Mouse (Mus musculus): ENCODE results near the gene Wwox. TPM values are rescaled to one million over a fixed set of nuclear protein-coding genes. Genes with fewer than 3 reads are reported as not detected.

Wwox gene
- total RNA-seq, 4 experiments from 2014 or later: 4.4 to 6.0 (median 5.5) TPM

DNA sequence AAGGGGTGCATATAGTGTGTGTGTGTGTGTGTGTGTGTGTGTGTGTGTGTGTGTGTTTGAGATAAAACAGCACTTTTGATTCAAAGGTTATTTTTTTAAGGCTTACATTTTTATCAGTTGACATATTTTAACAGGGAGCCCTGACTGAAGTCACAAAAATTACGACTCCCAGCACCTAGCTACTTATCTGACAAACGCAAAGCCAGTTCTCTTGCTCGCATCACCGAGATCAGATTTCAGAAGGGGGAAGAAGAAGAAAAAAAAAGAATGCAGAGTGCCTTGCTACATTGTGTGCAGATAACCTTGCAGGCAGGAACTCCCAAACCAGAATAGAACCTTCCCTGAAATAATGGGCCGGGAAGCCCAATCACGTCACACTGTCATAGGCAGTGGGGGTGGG is 712.0 kb downstream of the Wwox start:
- DNase-seq (ENCODE audit: low spot score in 2 of 2): no peak

- no peak for DNase-seq (ENCODE audit: low spot score in 2 of 2)
Measured at GRCm38 (mm10) chr8:115154096-115154495, 714.6 kb downstream of the Wwox start.

DNA sequence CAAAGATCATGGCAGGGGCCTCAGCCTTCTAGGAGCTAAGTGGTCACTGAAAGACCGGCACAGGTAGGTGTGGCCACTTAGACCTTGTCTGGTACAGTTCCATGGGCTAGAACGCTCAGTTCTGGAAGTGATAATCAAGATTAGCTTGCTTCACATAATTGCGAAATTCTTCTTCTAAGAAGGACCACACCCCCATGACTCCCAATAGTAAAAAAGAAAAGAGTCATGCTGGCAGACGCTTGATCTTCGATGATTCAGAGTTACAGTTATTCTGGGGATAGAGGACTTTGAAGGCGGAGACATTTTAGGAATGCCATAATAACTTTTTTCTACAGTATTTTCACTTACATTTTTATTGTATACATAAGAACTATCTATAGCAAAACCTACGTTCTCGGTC is 716.7 kb downstream of the Wwox start:
- DNase-seq (ENCODE audit: low spot score in 2 of 2): no peak

- DNase-seq (ENCODE audit: low spot score in 2 of 2): no peak
Measured at GRCm38 (mm10) chr8:115157977-115158720, 718.7 kb downstream of the Wwox start.

DNA sequence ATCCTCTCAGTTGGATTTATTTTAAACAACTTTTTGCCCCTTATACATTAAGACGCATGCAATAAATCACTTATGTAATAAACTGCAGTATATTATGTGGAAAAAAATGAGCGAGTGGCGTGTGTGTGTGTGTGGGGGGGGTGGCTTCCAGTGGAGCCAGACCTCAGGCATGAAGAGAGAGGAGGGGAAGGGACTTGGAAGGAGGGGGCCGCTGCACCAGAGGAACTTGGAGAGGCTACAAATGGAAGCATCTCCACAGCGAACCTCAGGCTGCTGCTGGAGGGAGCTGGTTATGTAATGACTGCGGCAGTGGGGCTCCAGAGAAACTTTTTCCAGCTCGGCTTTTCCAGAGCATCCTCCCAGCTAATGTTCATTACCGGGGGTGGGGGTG is 719.3 kb downstream of the Wwox start:
- DNase-seq (ENCODE audit: low spot score in 2 of 2): no peak

- no peak for DNase-seq (ENCODE audit: low spot score in 2 of 2)
Measured at GRCm38 (mm10) chr8:115159208-115159607, 719.8 kb downstream of the Wwox start.

DNA sequence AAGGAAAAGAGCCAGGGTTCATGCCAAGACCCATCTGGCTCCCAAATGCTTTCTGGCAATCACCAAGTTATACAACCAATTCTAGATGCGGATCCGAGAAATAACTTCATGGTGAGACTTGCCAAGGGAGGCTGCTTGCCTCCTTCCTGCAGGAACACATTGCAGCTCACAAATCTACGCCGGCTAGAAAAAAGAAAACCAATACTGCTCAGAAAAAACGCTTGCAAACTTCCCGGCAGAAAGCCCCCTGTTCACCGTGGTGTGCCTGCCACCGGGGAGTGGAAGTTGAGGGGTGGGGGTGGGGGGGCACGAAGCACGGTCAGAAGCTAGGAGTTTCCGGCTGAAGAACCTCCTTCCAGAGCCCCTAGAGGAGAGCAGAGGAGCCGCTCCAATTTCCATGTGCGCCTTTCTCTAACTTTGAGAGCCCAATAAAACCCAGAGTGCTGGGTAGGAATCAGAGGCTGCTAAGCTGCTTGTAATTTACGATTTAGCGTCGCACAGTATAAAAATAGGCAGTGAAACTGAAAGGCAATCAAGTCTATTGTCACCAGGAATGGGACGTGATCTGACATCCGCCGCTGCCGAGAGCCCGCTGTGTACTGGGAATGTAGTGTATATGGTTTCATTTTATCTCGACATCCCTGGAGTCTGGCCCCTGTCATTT is 720.4 kb downstream of the Wwox start:
- DNase-seq (ENCODE audit: low spot score in 2 of 2): peak in 1 of 2 experiments; percentile 21

DNA sequence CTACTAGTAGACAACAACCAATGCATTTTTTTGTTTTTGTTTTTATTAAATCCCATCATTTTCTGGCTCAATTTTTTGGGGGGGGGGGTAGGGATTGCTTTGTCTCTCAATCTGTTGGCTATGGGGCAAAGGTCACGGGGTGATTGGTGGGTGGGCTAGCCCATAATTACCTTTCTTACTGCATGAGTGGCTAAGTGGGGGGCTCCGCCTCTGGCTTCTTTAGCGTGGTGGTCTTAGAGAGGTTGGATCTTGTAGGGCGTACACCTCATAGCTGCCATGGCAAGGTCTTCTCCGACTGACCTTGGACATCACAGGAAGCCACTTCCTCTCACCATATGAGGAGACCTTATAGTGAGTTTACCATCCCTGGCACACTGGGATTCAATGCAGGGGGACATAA is 721.0 kb downstream of the Wwox start:
- DNase-seq (ENCODE audit: low spot score in 2 of 2): no peak

GRCm38 (mm10) chr8:115161520-115161919 is 722.1 kb downstream of the Wwox start:
- DNase-seq (ENCODE audit: low spot score in 2 of 2): no peak

DNA sequence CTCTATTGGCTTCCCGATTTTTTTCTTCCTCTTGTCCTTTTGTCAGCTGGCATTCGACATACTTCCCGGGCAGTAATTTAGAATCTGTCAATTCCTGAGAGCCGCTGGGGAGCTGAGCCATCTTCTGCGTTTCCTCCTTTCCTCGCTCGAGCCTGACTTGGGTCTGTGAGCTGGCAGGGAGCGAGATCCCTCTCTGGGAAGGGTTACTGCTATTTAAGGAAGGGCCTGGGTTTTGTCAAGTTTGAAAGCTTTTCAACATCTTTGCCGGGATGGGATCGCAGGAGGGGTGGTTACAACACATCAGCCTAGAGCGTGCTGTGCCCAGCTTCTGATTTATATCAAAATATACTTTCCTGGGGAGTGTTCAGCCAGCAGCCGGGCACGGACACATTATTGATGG is 725.4 kb downstream of the Wwox start:
- no peak for DNase-seq (ENCODE audit: low spot score in 2 of 2)

DNA sequence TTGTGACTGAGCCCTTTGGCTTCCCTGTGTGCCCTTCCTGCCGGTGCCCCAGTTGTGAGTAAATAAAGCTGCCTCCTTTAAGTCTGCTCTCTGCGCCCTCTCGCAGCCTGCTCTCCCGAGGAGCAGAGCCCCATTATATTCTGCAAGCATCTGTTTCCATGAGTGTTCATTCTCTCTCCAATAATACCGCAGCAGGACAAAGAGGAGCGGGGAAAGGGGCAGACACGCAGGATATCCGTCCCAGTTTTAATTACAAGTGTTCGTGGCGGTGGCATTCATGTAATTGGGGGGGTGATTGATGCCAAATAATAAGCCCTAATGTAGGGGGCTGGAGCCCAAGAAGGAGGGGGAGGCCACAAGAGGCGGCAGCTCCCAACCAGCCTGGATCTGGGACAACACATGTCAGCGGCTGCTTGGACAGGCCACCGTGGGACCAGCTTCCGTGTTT is 734.2 kb downstream of the Wwox start:
- DNase-seq (ENCODE audit: low spot score in 2 of 2): no peak

GRCm38 (mm10) chr8:115185431-115185964 is 746.0 kb downstream of the Wwox start:
- DNase-seq (ENCODE audit: low spot score in 2 of 2): no peak

- no peak for DNase-seq (ENCODE audit: low spot score in 2 of 2)
Measured at GRCm38 (mm10) chr8:115186121-115186811, 746.8 kb downstream of the Wwox start.

DNA sequence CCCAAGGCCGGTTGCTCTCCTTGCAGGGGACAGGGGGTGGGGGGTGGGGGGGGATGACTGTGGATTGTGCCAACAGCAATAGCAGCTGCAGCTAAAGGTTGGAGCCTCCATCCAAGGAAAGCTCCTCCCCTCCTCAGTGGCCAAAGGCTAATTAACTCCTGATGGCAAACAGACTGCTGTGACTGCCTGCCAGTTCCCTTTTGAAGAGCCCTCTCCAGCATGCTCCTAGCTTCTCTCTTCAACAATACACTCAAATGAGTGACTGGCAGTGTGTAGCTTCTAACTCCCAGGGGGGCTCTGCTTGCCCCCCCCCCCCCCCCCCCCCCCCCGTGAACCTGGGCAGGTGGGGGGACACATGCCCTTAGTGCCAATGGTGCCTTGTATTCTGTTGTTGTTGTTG is 747.4 kb downstream of the Wwox start:
- DNase-seq (ENCODE audit: low spot score in 2 of 2): no peak

GRCm38 (mm10) chr8:115188446-115188845 is 749.0 kb downstream of the Wwox start:
- DNase-seq (ENCODE audit: low spot score in 2 of 2): no peak

GRCm38 (mm10) chr8:115189836-115190235 is 750.4 kb downstream of the Wwox start:
- no peak for DNase-seq (ENCODE audit: low spot score in 2 of 2)

DNA sequence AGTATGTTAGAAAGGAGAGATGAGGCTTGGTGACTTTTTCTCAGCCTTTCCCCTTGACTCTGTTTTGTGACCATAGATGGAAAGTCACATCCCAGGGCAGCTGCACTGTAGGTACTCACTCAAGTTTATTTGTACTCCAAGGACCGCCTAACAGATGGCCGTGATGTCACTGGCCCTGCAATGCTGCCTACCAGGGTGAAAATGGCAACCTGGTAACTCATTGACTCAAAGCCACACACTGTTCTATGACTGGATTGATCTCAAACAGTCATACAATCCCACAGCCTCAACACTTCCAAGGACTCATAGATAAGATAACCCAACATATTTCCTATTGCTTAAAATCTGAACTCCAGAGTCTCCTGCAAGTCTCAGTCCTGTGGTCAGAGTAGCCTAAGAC is 754.3 kb downstream of the Wwox start:
- DNase-seq (ENCODE audit: low spot score in 2 of 2): no peak

DNA sequence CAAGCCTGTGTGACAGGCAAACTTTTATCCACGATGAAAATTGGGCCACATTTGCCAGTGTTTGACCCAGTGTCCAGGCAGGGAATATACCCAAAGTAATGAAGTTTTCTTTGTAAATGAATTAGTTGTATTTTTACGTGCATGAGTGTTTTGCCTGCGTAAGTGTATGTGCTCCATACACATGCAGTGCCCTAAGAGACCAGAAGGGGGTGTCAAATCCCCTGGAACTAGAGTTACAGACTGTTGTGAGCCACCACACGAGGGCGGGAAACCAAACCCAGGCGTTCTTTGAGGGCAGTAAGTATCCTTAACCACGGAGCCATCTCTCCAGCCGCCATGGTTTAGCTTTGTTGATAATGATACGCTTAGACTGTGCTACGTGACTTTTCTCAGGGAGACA is 755.9 kb downstream of the Wwox start:
- DNase-seq (ENCODE audit: low spot score in 2 of 2): no peak

DNA sequence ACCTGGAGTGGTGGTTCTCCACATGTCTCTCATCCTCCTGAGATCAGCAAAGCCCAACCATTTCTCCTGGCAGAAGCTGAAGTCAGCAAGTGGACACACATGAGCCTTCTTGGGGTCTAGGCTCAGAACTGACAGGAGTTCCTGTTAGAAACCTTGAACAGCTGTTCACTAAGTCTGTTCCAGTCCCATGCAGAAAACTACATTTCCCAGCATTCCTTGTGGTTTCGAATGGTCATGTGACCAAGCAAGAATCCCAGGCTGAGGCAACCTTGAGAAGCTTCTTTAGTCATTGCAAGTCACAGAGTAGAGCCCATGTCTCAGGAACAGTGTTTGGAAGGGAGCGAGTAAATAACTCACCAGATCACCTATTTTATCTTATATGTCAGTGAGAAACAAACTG is 757.4 kb downstream of the Wwox start:
- no peak for DNase-seq (ENCODE audit: low spot score in 2 of 2)

- no peak for DNase-seq (ENCODE audit: low spot score in 2 of 2)
Measured at GRCm38 (mm10) chr8:115199204-115199603, 759.7 kb downstream of the Wwox start.

- DNase-seq (ENCODE audit: low spot score in 2 of 2): no peak
Measured at GRCm38 (mm10) chr8:115199616-115200150, 760.2 kb downstream of the Wwox start.

DNA sequence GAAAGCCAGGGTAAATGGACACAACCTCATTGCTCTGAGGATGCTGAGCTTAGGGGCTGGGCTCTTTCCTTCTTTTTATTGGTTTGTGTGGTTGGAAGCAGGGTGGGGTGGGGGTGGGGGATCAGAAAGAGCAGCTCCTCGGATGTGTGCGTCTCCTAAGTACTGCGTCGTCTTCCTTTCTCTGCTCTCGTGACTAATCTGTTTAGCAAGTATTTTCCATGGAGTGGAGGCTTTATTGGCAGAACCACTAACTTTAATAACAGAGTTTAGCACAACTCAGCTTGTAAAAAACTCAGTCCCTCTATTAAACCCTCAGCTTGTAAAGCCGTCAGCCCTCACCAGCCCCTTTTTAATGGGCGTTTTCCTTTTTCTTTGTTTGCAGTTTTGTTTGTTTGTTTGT is 762.3 kb downstream of the Wwox start:
- no peak for DNase-seq (ENCODE audit: low spot score in 2 of 2)
